Mouse (Mus musculus): ENCODE data around the gene Glcci1. TPM values are rescaled to one million over a fixed set of nuclear protein-coding genes. Genes with fewer than 3 reads are reported as not detected.

The Glcci1 gene
- 1.7 TPM in 1 of 2 replicates, not detected in the other for total RNA-seq (2015; ENCODE audit: low replicate concordance)
- total RNA-seq (2017; ENCODE audit: low replicate concordance), result 4.2 and 4.3 TPM in 2 replicates

DNA sequence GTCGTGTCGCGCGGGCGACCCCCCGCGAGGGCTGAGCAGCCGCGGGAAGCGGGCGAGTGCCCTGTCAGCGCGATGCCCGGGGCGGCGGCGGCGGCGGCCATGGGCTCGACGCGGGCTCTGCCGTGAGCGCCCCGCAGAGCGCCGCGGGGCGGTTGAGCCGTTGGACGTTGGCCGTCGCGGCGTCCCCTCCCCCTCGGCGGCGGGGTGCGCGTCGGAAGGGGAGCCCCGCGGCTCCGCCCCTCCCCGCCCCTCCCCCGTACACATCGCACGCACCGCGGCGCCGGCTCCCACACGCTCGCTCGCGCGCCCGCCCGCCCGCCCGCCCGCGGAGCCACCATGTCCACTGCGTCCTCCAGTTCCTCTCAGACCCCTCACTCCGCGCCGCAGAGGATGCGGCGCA is at the start of gene Glcci1:
TSS of gene Glcci1 (plus strand) at position 50 of the 400 bp plus-strand sequence.
- 0 out of 2 replicates have a peak, but pooled peaks have one; percentile 13 for ATAC-seq (replicated peaks; ENCODE audit: low FRiP score, poor library complexity, severe bottlenecking)

DNA sequence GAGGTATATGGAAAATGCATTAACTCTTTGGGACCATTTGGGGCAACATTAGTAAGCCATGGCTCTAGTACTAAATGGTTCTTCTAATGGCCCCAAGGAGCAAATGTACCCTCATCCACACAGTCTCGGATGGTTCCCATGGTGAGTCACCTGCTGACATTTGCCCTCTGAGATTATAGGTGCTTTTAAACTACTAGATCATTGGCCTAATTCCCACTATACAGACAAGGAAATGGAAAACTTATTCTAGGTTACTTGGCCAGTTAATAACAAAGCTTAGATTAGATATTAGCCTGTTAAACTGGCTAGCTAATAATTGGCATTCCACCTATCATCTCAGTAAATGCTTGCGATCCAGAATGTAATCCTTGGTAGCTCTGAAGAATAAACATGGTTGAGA is 47.0 kb upstream of the Glcci1 start:
- ATAC-seq (replicated peaks; ENCODE audit: low FRiP score, poor library complexity, severe bottlenecking), result no peak

DNA sequence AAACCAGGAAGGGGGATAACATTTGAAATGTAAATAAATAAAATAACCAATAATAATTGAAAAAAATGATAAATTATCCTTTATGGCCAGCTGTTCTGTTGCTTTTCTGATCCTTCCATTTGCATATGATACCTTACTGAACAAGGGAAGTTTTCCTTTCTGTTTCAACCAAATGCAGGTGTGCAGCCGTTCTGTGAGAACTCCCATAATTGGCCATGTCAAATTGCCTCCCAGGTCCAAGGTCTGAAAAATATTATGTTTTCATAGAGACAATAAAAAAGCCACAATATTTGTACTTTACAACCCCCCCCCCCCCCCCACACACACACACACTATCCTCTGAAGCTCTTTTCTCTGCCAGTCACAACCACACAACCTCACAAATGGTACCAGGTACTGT is 44.0 kb upstream of the Glcci1 start:
- no peak for ATAC-seq (replicated peaks; ENCODE audit: low FRiP score, poor library complexity, severe bottlenecking)

DNA sequence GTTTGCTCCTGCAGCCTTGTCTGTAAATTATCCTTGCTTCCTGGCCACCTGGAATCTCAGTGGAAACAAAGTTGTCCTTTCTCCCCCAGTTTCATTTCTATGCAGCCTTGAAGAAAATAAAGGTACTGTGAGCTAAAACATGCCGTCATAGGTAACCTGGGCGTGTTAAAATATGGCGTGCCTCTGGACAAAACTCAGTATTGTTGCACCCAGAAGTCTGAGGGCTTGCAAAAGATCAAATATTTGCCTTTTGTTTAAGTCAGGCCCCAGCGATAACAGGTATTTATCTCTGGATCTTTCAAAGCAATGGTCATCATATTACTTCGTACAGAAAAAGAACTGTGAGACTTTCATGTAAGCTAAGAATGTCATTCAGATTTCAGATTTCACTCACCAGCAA is 43.4 kb upstream of the Glcci1 start:
- ATAC-seq (replicated peaks; ENCODE audit: low FRiP score, poor library complexity, severe bottlenecking), result no peak

DNA sequence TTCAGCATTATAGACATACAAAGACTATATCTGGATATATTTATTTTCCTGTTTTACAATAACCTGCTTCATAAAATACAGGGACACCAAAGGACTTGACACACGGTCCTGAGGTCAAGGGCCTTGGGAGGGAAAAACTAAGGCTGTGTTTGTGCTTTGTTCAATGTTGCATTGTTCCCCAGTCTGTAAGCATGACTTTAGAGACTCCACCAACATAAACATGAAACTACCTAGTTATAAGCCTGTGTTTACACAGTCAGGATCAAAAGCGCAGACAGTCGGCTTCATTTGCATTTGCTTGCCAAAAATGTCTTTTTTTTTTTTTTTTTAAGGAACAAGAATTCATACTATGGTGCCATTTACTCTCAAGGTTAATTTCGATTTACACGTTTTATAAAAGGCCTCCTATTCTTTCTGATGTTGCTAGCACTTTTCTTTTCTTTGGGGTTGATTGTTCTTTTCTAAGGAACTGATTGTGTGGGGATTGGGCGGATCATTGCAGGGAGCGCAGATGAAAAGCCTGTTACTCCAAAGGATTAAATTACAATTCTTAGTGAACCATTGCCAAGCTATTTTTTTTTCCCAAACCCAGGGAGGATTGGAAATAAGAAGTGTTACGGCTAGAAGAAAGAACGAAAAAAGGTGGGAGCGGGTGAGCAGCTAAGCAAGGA is 41.6 kb upstream of the Glcci1 start:
- ATAC-seq (replicated peaks; ENCODE audit: low FRiP score, poor library complexity, severe bottlenecking), result no peak

DNA sequence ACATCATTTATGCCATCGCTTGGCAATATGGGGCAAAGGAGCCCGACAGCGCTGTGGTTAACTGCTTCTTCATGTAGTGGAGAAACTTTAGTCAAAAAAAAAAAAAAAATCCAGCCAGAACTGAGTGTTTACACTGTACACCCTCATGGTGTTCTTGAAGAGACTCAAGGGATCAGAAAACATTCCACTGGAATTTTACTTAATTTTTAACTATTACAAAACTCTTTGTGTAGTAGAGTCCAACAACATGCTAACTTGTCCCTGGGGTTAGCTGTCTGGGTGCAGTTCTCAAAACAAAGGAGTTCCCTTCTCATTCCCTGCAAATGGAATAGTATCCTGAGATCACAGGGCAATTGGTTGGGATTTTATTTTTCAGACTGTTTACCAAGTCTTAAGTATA is 39.5 kb upstream of the Glcci1 start:
- ATAC-seq (replicated peaks; ENCODE audit: low FRiP score, poor library complexity, severe bottlenecking), result no peak

DNA sequence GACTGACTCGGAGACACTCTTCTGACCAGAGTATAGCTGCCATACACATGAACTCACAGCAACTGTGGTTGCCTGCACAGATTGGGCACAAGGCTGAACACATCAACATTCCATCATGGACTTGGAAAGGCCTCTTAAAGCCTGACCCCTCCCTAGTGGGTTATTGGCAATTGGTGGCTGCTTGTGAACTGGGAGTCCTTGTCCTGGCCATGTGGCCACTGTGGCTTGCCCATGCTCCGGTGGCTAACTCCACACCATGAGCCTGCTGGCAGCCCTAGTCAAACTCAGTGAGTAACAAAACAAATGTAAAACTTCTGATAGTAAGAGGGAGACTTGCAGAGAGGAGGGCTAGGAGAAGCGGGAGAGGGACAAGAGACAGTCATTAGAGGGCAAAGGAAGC is 37.3 kb upstream of the Glcci1 start:
- no peak for ATAC-seq (replicated peaks; ENCODE audit: low FRiP score, poor library complexity, severe bottlenecking)

DNA sequence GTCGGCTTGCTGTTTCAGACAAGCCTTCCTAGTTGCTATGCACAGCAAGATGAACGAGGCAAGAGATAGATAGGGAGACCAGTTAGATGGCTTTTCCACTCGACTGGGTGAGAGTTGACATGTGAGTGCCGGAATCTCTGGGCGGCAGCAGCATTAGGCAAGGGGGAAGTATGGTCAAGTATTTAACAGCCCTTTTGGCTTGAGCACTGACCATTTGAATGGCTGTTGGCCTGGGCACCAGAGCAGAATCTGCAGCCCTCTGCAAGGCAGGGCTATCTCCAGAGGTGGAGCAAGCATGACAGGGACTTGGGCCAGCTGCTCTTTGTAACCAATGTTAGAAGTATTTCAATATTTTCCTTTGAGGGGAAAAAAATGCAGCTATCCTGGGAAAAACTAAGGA is 36.5 kb upstream of the Glcci1 start:
- ATAC-seq (replicated peaks; ENCODE audit: low FRiP score, poor library complexity, severe bottlenecking), result no peak

DNA sequence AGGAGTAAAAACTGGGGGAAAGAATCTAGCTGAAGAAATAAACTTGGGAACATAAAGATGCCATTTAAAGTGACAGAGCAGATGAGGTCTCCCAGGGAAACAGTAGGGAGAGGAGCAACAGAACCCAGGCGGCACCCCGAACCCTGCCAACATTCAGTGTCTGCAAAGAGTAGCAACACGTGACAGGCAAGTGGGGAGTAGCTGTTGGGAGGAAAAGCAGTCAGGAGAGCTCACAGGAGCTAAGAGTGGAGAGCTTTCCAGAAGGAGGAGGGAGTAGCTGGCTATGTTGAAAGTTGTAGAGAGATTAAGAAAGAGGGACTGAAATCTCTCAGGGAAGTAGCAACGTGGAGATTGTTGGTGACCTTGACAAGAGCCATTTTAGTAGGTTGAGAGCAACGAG is 35.9 kb upstream of the Glcci1 start:
- no peak for ATAC-seq (replicated peaks; ENCODE audit: low FRiP score, poor library complexity, severe bottlenecking)

DNA sequence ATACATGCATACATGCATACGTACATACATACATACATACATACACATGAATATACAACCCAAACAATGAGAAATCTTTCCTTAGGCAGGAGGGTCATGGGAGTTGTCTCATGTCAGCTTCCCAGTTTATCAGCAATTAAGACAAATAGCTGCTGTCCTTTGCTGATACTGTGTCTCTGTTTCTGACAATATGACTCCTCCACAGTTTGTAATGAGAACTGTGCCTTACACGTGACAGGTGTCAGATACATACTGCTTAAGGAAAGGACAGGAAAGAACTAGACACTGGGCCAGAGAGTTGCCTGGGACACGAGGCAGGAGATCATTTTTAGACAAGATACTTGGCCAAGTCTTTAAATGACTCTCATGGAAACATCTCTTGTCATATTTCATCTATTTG is 35.1 kb upstream of the Glcci1 start:
- no peak for ATAC-seq (replicated peaks; ENCODE audit: low FRiP score, poor library complexity, severe bottlenecking)

DNA sequence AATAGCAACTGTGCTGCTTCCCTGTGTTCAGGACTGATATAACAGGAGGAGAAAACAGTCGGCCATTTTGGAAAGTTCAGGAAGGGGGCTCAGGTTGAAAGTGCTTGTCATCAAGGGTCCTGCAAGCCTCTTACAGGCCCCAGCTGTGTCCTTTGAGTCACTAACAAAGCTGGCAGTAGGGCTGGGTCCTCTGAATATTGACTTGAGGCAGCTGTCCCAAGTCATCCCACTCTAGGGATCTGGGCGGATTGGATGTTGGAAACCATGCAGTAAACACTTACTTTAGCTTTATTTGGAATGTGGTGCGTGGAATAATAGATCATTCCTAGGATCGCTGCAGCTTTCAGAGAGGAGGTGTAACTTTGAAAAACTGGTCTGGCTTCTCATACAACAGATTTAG is 34.6 kb upstream of the Glcci1 start:
- no peak for ATAC-seq (replicated peaks; ENCODE audit: low FRiP score, poor library complexity, severe bottlenecking)

DNA sequence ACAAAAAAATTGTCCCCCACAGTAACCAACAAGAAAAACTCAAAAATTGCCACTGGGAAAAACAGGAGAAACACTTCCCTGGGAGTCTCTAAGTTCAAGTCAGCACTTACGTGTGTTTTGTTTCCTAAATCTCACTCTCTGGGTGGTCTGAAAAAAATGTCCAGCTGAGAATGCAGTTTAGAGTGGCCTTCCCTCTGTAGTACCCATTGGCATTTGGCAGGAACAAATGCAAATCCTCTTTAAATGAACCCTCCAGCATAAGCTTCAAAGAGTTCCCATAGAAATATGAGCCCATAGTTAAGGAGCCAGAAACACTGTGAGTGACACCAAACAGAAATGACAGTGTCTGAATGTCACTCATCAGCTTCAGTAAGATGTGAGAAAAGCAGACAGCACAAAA is 30.2 kb upstream of the Glcci1 start:
- no peak for ATAC-seq (replicated peaks; ENCODE audit: low FRiP score, poor library complexity, severe bottlenecking)

DNA sequence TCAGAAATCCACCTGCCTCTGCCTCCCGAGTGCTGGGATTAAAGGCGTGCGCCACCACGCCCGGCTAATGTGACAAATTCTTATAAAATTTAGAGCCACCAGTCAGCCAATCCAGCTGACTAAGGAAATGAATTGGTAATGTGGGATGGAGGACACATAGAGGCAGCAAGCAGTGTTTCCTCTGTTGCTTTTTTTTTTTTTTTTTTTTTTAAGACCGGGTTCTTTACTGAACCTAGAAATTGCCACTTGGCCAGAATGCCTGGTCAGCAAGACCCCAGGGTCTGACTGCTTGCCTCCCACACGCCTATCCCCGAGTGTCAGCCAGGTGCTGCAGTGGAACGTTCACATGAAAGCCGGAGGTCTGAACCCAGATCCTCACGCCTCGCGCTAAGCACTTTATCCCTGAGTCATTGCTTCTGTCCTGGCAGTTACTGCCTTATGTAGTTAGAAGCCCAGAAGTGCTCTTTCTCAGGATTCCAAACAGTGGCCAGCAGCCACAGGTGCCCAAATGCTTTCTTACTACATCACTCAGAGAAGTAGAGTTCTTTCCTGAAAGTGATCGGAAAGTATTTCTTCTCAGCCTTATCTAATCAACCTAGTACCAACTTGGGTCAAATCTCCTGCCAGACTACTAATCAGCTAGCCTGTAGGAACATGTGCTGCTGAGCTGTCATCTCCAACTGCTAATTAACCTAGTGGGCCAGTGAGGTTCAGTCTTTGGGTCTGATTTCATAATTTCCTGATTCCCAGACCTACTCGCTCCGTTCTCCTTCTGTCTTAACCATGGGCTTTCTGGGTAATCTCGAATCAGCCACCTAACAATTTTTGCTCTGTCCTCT is 24.7 kb upstream of the Glcci1 start:
- peak; percentile 65 for ATAC-seq (replicated peaks; ENCODE audit: low FRiP score, poor library complexity, severe bottlenecking)

DNA sequence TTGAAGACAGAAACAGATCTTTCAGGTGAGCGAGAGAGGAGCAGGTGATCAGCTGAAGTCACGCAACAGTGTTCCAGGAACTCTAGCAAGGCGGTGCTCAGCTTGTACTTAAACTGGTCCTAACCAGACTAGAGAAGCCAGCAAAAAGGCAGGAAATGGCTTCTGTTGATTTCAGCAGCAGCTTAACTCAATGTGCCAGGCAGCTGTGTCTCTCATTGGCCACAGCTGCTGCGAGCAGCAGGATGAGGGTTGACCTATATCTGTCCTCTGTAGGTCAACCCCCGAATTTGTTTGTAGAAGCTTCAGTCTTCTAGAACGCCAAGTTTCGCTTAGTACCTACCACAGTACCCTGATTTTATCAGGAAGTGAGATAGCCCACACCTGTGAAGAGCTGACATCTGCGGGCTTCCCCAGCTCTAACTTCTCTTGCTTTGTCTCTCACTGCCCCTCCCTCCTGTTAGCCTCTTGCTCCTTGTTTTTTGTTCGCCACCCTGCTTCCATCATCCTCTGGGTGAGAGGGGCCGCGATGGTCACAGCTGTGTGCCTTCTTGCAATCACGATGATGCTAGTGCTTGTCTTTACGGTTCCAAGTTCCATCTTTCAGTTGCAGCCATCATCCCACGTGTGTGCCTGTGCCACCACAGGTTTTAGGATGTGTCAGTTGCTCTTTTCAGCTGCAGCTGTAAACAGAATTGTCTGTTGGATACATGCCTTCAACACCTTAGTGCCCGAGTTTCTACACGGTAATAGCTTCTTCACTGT is 23.8 kb upstream of the Glcci1 start:
- ATAC-seq (replicated peaks; ENCODE audit: low FRiP score, poor library complexity, severe bottlenecking), result no peak

DNA sequence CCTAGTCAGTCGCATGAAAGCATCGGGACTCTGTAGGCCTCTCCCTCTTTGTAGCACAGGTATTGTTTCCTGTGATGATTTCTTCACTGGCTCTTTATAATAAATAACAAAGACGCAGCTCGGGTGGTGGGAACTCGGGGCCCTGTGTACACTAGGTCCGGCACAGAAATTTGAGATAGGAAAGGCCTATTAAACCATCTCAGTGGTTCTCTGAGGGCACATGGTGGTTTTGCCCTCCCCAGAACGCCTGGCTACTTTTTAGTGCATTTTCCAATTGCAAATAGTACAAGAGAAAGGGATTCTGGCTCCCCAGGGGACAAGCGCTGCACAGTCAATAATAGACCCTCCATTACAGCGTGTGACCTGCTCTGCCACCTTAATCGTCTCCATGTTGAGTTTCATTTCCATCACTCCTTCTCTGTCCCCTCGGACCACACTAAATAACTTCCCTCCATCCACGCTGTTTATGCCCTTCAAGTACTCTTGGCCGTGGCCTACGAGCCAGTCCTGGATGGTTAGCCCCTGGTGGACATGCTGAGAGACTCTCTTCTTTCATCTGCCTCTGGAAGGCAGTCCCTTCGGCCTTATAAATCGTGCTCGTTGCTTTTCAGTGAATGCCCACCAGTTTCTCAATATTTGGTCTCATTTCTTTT is 22.9 kb upstream of the Glcci1 start:
- no peak for ATAC-seq (replicated peaks; ENCODE audit: low FRiP score, poor library complexity, severe bottlenecking)

DNA sequence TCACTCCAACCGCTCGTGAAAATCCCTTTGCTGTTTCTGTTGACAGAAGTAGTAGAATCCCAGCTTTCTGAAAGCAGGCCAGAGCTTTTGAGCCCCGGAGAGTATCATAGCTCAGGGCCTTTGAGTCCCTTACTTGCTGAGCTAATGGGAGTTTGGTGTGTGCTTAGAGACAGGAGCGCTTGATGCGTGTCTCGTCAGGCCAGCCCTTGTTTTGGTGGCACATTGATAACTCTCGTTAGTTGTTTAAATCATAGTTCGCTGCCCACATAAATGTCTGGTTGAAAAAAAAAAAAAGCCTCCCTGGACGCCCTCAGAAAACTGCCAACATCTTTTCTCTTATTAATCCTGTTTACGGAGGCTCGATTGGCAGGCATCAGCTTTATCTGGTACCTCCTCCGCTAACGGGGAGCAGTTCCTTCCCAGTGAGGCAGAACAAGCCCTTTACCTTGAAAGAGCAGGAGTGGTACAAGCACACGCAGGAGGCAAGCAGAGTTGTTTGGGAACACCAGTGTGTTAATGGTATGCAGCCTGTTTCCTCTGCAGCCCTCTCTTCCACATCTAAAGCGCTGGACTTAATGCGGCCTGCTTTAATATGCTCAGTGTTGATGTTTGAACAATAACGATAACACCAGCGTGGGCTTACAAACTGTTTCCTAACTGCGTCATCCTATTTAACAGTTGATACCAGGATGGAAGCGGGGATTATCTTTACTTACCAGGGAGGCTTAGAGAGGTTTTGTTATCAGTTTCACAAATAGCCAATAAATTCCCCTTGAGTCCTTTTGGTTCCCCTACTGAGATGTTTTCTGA is 22.2 kb upstream of the Glcci1 start:
- ATAC-seq (replicated peaks; ENCODE audit: low FRiP score, poor library complexity, severe bottlenecking), result peak; percentile 72

DNA sequence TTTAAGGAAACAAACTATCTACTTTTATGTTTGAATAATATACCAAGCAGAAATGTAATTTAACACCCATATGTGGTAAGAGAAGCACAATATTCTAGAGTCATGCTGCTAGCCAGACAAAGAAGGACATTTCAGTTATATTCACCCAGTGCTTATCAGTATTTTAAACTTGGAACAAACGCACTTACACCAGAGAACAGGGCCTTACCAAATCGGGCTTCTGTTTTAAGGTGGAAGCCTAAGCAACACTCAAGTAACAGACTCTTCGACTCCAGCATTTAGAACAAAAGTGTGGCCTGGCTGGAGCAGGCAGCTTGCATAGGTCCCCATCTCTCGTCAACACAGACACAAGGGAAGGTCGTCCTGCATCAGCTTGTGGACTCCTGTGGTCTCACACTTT is 21.2 kb upstream of the Glcci1 start:
- no peak for ATAC-seq (replicated peaks; ENCODE audit: low FRiP score, poor library complexity, severe bottlenecking)

DNA sequence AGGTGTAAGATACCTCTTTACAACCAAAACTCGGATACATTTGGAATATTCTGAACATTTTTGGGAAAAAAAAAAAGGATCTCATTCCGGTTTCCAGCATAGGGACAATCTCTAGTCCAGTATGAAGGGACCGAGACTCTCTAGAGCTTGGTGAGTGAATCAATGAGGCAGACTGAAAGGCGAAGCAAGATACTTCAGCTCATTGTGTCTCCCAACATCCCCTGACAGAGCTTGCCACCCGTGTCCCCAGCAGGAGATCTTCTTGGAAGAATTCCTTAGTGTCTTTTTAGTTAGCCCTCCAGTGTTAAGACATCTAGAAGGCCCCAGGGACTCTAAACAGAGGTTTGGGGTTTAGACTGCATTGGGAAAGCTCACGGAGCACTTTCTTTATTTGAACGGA is 20.1 kb upstream of the Glcci1 start:
- no peak for ATAC-seq (replicated peaks; ENCODE audit: low FRiP score, poor library complexity, severe bottlenecking)

DNA sequence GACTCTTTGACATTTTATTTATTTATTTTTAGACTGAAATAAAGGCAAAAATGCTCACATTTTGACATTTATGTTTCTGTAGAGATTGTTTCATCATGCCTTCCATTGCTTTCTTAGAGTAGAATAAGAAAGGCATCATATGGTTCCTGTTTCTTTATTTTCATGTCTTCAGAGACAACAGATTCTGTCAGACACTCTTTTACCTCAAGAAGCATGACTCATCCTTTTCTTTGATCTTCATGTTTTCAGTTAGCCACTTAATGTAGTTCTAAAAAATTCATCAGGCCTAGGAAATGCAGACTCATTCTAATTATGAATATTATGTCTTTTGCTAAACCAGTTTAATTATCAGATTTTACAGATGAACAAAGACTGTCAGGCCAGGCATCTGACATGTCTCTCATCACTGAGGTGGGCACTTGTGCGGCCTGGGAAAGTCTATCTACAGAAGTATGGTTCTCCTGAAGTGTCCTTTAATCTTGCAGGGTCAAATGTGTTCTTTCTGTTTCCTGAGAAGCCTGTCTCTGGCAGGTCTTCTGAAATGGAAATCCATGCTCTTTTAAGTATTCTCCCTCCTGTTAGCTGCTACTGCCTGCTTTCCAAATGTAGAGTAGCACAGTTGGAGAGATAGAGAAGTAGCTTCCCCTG is 19.3 kb upstream of the Glcci1 start:
- ATAC-seq (replicated peaks; ENCODE audit: low FRiP score, poor library complexity, severe bottlenecking), result no peak
